Mouse (Mus musculus): ENCODE measurements around the gene Lrrc45. TPM values are rescaled to one million over a fixed set of nuclear protein-coding genes. Genes with fewer than 3 reads are reported as not detected.
A peak's percentile ranks its signal among the peaks of the same experiment; 100 is the strongest.
"Not testable (repeated sequence)": the region's sequence is repeated elsewhere in the genome, so short reads cannot be mapped to it uniquely, and the experiment has no call there.

The Lrrc45 gene
- polyA plus RNA-seq, 1 experiment from 2014 or later, result 64.5 TPM

DNA sequence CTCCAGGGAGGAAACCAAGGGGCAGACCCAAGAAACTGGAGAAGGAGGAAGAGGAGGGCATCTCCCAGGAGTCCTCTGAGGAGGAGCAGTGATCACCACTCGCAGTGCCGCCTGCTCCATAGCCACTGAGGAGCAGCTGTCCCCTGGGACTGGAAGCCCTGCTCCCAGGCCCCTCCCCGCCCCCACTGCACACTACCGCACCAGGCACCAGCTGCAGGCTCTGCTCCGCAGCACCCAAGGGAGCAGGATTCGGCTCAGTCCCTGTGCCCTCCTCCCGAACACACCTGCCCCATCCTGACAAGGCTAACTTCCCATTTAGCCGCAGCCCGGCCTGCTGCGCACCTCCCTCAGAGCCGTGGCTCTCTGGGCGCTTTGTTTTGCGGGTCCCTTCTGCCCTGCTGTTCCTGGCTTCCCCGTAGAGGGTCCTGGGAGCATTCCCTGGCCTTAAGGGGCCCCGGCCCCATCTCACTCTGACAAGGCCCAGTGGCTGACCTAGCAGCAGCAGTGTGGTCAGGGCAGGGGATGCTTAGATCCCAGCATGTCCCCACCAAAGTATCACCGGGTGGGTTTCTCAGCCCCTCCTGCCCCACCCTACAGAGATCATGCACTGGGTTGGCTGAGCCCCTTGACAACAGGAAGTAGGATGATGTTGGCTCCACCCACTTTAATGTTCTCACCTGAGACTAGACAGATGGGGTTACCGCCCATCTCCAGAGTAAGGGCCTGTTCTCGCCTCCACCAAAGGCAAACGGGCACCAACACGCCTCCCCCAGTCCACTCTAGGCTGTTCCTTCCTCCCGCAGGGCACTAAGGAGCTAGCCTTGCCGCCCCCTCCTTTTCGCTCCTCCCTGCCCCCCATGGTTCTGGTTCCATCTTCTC, 49.6 kb downstream of the Lrrc45 start:
- peak; percentile 50; the same call in 1 of the 2 replicates for ATAC-seq
- Histone ChIP-seq H3K4me2 (peak overlapping the region; percentile 25; the same call in 1 of the 2 replicates), H3K27me3 (peaks cover 15% of the 10 kb centered on the region)
- not testable (repeated sequence) for H3K4me1 ChIP-seq; H3K36me3 ChIP-seq (ENCODE audit: poor library complexity, severe bottlenecking); H3K4me3 ChIP-seq; H3K9ac ChIP-seq; H3K27ac ChIP-seq; H3K9me3 ChIP-seq (replicated peaks)
- WGBS, result 4% methylated on average over 8 of the region's 23 CpGs

DNA sequence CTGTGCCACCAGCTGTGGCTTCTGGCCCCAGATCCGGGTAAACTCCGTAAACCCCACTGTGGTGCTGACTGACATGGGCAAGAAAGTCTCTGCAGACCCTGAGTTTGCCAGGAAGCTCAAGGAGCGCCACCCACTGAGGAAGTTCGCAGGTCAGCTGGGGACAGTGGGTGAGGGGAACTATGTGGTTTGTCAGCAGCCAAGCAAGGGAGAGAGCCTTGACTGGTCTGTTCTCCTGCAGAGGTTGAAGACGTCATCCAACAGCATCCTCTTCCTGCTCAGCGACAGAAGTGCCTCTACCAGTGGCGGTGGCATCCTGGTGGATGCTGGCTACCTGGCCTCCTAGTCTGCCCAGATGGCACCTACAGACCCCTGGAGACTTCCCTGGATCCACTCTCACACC, 53.3 kb downstream of the Lrrc45 start:
- H3K4me3 ChIP-seq; H3K36me3 ChIP-seq (ENCODE audit: poor library complexity, severe bottlenecking); H3K9ac ChIP-seq; H3K9me3 ChIP-seq (replicated peaks); H3K4me1 ChIP-seq; H3K4me2 ChIP-seq; H3K27ac ChIP-seq; ATAC-seq: not testable (repeated sequence)
- 88% methylated on average over 4 of the region's 7 CpGs for WGBS
- peaks cover 11% of the 10 kb centered on the region for H3K27me3 ChIP-seq

DNA sequence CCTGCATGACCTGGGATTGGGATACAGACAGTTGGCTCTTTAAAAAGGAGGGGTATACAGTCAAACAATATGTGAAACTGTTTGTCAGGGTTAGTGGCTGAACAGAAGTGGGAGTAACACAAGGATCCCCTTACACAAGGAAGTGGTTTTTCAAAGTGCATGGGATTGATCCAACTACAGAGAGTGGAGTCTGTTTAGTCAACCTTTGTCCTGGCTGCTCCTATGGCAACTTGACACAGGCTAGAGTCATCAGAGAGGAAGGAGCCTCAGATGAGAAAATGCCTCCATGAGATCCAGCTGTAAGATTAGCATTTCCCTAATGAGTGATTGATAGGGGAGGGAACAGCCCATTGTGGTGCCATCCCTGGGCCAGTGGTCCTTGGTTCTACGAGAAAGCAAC, 54.5 kb downstream of the Lrrc45 start:
- ATAC-seq, result no peak
- H3K4me2 ChIP-seq, result no peak overlapping the region
- H3K4me1 ChIP-seq, result no peaks in the 10 kb centered on the region
- H3K9ac ChIP-seq, result no peak overlapping the region
- no peaks in the 10 kb centered on the region for H3K36me3 ChIP-seq (ENCODE audit: poor library complexity, severe bottlenecking)
- H3K27ac ChIP-seq, result no peak overlapping the region
- H3K9me3 ChIP-seq (replicated peaks), result no peaks in the 10 kb centered on the region
- H3K27me3 ChIP-seq, result peaks cover 5% of the 10 kb centered on the region; the same call in 1 of the 2 replicates
- H3K4me3 ChIP-seq, result no peak overlapping the region
- 44% methylated on average over 1 of the region's 1 CpGs for whole genome bisulfite sequencing

Other genes starting within 250 kb of the Lrrc45 start
- gene Arl16, start 246.3 kb upstream of the Lrrc45 start, polyA plus RNA-seq (2015; fragmentation: Nextera tagmentation; extraction: Ambion mirVana), result 49.8 and 56.5 TPM in 2 replicates
- 127 TPM in 2 replicates for gene Mrpl12, start 229.3 kb upstream of the Lrrc45 start, polyA plus RNA-seq (2015; fragmentation: Nextera tagmentation; extraction: Ambion mirVana)
- gene Slc25a10, start 222.1 kb upstream of the Lrrc45 start, polyA plus RNA-seq (2015; fragmentation: Nextera tagmentation; extraction: Ambion mirVana), result 31.1 and 41.9 TPM in 2 replicates
- 0.08 and 0.21 TPM in 2 replicates for gene Gcgr, start 183.2 kb upstream of the Lrrc45 start, polyA plus RNA-seq (2015; fragmentation: Nextera tagmentation; extraction: Ambion mirVana)
- gene Mcrip1, start 164.2 kb upstream of the Lrrc45 start, polyA plus RNA-seq (2015; fragmentation: Nextera tagmentation; extraction: Ambion mirVana), result 228 and 240 TPM in 2 replicates
- not detected in 2 replicates for gene Ppp1r27, start 162.8 kb upstream of the Lrrc45 start, polyA plus RNA-seq (2015; fragmentation: Nextera tagmentation; extraction: Ambion mirVana)
- 253 and 286 TPM in 2 replicates for gene P4hb, start 140.7 kb upstream of the Lrrc45 start, polyA plus RNA-seq (2015; fragmentation: Nextera tagmentation; extraction: Ambion mirVana)
- 462 and 508 TPM in 2 replicates for gene Arhgdia, start 132.3 kb upstream of the Lrrc45 start, polyA plus RNA-seq (2015; fragmentation: Nextera tagmentation; extraction: Ambion mirVana)
- gene Alyref, start 115.6 kb upstream of the Lrrc45 start, polyA plus RNA-seq (2015; fragmentation: Nextera tagmentation; extraction: Ambion mirVana), result 420 and 488 TPM in 2 replicates
- 204 and 211 TPM in 2 replicates for gene Anapc11, start 115.5 kb upstream of the Lrrc45 start, polyA plus RNA-seq (2015; fragmentation: Nextera tagmentation; extraction: Ambion mirVana)
- gene Npb, start 105.4 kb upstream of the Lrrc45 start, polyA plus RNA-seq (2015; fragmentation: Nextera tagmentation; extraction: Ambion mirVana), result 0.50 TPM in 1 of 2 replicates, not detected in the other
- gene Pcyt2, start 96.0 kb upstream of the Lrrc45 start, polyA plus RNA-seq (2015; fragmentation: Nextera tagmentation; extraction: Ambion mirVana), result 140 and 159 TPM in 2 replicates
- gene Sirt7, start 88.7 kb upstream of the Lrrc45 start, polyA plus RNA-seq (2015; fragmentation: Nextera tagmentation; extraction: Ambion mirVana), result 42.7 and 43.1 TPM in 2 replicates
- gene Mafg, start 80.3 kb upstream of the Lrrc45 start, polyA plus RNA-seq (2015; fragmentation: Nextera tagmentation; extraction: Ambion mirVana), result 19.8 and 24.1 TPM in 2 replicates
- 23.9 and 25.5 TPM in 2 replicates for gene Pycr1, start 70.2 kb upstream of the Lrrc45 start, polyA plus RNA-seq (2015; fragmentation: Nextera tagmentation; extraction: Ambion mirVana)
- 0.25 and 0.81 TPM in 2 replicates for gene Myadml2, start 65.8 kb upstream of the Lrrc45 start, polyA plus RNA-seq (2015; fragmentation: Nextera tagmentation; extraction: Ambion mirVana)
- 0.15 and 0.29 TPM in 2 replicates for gene Notum, start 52.8 kb upstream of the Lrrc45 start, polyA plus RNA-seq (2015; fragmentation: Nextera tagmentation; extraction: Ambion mirVana)
- gene Aspscr1, start 41.0 kb upstream of the Lrrc45 start, polyA plus RNA-seq (2015; fragmentation: Nextera tagmentation; extraction: Ambion mirVana), result 142 and 151 TPM in 2 replicates
- 127 TPM in 2 replicates for gene Cenpx, start 187 bp upstream of the Lrrc45 start, polyA plus RNA-seq (2015; fragmentation: Nextera tagmentation; extraction: Ambion mirVana)
- 83.0 and 105 TPM in 2 replicates for gene Rac3, start 7.5 kb downstream of the Lrrc45 start, polyA plus RNA-seq (2015; fragmentation: Nextera tagmentation; extraction: Ambion mirVana)
- 7.8 and 9.5 TPM in 2 replicates for gene Dcxr, start 13.4 kb downstream of the Lrrc45 start, polyA plus RNA-seq (2015; fragmentation: Nextera tagmentation; extraction: Ambion mirVana)
- 0.26 TPM in 1 of 2 replicates, not detected in the other for gene Cbr2, start 18.2 kb downstream of the Lrrc45 start, polyA plus RNA-seq (2015; fragmentation: Nextera tagmentation; extraction: Ambion mirVana)
- gene Hmga1b, start 48.9 kb downstream of the Lrrc45 start, polyA plus RNA-seq (2015; fragmentation: Nextera tagmentation; extraction: Ambion mirVana), result 2.7 and 4.0 TPM in 2 replicates
- gene Rfng, start 70.3 kb downstream of the Lrrc45 start, polyA plus RNA-seq (2015; fragmentation: Nextera tagmentation; extraction: Ambion mirVana), result 58.4 and 63.1 TPM in 2 replicates
- 261 and 280 TPM in 2 replicates for gene Gps1, start 70.3 kb downstream of the Lrrc45 start, polyA plus RNA-seq (2015; fragmentation: Nextera tagmentation; extraction: Ambion mirVana)
- gene Dus1l, start 82.5 kb downstream of the Lrrc45 start, polyA plus RNA-seq (2015; fragmentation: Nextera tagmentation; extraction: Ambion mirVana), result 58.6 and 67.7 TPM in 2 replicates
- 61.4 and 79.4 TPM in 2 replicates for gene Fasn, start 110.6 kb downstream of the Lrrc45 start, polyA plus RNA-seq (2015; fragmentation: Nextera tagmentation; extraction: Ambion mirVana)
- gene Ccdc57, start 218.9 kb downstream of the Lrrc45 start, polyA plus RNA-seq (2015; fragmentation: Nextera tagmentation; extraction: Ambion mirVana), result 5.6 and 6.9 TPM in 2 replicates
- 15.7 and 18.7 TPM in 2 replicates for gene Slc16a3, start 234.6 kb downstream of the Lrrc45 start, polyA plus RNA-seq (2015; fragmentation: Nextera tagmentation; extraction: Ambion mirVana)

All from forebrain, embryonic 13.5 days (tissue).